Mouse (Mus musculus): ENCODE measurements around the gene Lmtk3.

The Lmtk3 gene

DNA sequence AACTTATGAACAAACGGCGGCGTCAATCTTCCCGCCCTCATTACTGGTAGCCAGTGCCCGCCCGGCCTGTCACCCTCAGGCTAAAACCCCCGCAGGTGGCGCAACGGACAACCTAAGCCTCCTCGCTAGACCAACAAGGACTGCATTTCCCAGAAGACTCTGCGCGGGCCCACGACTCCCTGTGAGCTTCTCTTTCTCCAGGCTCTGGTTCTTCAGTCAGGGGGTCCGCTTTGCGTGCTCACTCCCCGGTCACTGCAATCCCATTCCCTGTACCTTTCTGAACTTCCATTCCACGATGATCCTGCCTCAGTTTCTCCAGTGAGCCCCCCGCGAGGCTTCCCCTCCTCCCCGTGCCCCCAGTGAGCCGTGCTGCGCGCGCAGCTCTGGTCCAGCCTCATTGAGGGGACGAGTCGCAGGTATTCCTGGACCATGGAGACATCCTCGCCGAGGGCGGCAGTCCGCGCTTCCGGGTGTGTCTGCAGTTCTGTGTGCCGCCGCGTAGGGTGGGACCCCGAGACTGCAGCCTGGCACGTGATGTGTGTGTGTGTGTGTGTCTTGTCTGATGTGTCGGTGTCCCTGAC is at the start of gene Lmtk3:
Gene Lmtk3, plus strand, starts transcription at position 228 of the 581 bp plus-strand sequence.
- DNase-seq = peak; percentile 58 to 80

DNA sequence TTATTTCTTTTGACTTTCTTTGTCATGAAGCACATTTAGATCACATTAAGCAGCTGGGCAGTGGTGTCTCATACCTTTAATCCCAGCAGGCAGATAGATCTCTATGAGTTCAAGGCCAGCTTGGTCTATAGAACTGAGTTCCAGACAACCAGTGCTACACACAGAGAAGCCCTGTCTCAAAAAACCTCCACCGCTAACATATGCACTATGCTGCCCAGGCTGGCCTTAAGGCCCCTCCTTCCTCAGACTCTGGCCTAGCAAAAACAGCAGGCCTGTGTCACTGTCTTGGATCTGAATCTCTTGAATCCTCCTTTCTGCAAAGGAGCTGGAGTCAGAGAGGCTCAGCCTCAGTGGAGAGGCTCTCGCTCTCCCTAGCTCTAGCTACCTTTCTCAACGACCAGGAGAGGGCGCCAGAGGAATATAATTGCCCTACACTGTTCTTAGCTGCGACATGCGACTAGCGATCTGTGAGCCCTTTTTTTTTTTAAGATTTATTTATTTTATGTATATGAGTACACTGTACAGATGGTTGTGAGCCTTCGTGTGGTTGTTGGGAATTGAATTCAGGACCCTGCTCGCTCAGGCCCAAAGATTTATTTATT is 44.3 kb upstream of the Lmtk3 start:
- DNase-seq = peak; percentile 89 to 94

DNA sequence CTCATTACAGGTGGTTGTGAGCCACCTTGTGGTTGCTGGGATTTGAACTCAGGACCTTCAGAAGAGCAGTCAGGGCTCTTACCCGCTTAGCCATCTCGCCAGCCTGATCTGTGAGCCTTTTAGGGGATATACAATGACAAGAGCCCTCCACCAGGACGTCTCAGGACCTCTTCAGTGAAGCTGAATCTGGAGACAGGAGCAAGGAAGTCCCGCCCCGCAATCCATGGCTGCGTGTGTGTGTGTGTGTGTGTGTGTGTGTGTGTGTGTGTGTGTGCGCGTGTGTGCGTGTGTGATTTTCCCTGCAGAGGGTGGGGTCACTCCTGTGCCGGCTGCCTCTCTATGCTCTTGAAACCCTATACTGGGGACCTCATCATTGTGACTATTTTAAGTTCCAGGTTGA is 43.7 kb upstream of the Lmtk3 start:
- no peak for DNase-seq

DNA sequence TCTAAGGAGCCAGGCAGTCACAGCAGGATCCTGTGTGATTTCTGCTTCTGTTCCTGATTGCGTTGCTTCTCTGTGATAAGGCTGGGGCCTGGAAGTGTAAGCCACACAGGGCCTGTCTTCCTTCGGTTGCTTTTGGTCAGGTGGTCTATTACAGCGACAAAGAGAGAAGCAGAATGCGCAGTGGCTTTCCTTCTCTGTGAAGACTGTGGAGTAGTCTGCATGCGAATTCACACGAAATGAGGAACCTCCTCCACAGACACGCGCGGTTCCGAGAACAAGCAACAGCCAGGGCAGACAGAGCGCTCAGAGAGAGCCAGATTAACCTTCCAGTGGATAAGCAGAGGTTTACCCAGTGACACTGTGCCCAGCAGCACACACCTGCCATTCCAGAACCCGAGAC is 42.2 kb upstream of the Lmtk3 start:
- DNase-seq = no peak

DNA sequence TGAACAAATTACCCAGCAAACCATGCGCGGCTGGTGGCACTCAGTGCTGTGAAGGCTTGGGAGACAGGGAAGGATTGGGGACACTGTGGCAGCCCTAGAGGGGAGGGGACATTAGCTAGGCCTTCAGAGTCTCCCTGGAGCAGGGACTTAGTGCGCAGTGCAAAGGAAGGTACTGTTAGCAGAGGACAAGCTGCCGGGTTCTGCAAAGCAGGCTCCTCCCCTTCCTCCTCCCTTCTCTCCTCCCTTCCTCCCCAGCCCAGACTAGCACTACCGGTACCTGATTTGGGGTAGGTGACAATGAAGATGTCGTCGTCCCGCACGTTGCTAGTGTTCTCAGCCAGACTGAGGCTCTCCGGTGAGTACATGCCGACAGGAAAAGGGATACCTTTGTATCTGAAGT is 41.8 kb upstream of the Lmtk3 start:
- no peak for DNase-seq

DNA sequence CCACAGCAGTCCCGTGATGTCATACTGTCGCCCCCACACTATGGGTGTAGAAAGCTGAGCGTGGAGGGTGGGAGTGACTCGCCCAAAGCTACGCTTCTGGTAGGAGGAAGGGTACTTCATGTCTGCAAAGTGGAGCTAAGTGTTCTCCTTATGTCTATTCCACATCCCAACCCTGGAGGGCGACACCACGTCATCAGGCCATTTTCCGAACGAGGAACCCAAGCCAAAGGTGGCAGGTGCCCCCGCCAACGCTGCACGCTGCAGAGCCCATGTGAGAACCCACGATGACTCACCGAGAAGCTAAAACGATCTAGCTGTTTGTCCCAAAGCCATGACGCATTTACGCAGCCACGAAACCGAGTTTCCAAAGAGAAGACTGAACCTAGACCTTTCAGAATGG is 41.2 kb upstream of the Lmtk3 start:
- peak in 1 of 2 experiments; percentile 37 for DNase-seq

DNA sequence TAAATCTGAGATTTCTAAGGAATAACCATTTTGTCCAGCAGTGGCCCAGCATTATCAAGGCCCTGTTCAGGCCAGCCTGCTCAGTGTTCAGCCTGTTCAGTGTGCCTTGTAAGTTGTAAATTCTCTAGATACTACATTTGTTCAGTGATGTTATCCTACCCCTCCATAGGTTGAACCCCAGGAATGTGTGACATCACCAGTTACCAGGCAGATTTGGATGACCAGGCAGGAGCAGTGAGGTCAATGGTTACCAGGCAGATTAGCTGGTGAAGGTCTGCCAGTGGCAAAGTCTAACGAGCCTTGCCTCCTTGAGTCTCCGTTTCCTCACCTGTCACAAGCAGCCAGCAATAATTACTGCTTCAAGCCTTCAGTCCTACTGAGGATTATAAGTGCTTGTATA is 39.2 kb upstream of the Lmtk3 start:
- DNase-seq = peak; percentile 80 to 91

DNA sequence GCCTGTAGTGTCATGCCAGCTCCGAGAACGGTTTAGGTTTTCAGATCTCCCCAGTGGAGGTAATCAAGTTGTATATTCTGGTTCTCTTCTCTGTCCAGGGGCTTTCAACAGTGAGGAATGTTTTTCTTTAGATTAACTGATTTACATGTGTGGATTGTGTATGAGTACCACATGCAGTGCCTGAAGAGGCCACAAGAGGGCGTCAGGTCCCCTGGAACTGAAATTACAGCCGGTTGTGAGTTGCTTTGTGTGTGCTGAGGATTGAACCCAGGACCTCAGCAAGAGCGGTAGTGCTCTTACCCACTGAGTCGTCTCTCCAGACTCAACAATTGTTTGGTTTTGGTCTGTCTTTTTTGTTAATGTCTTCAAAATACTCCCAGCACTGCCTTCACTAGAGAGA is 37.0 kb upstream of the Lmtk3 start:
- no peak for DNase-seq

DNA sequence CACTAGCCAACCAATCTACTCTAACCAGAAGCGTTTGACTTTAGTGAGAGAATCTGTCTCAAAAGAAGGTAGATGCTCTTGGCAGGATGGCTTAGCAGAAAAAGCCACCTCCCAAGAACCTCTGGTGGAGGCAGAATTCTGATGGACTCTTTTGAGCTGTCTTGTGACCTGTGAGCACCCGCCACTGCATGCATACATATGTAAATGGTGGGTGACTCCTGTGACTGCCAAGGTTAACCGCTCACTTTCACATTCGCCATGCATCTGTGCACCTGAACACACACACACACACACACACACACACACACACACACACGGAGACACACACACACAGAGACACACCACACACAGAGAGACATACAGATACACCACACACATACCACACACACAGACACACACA is 36.1 kb upstream of the Lmtk3 start:
- DNase-seq = no peak

DNA sequence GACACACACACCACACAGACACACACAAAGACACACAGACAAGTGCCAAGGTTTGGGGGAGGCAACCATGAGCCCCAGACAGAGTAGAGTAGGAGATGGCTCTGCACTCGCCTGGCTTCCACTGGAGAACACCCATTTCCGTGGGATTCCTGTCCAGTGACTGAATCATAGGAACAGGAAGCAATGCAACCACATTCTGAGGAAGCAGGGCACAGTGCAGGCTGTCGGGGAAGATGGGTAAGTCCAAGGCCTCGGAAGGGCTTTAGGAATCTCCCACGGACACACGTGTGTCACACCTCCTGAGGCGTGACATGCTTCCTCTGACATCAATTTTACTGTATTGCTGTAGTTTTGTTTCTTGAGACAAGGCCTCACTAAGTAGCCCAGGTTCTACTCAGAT is 35.4 kb upstream of the Lmtk3 start:
- peak; percentile 25 to 38 for DNase-seq

DNA sequence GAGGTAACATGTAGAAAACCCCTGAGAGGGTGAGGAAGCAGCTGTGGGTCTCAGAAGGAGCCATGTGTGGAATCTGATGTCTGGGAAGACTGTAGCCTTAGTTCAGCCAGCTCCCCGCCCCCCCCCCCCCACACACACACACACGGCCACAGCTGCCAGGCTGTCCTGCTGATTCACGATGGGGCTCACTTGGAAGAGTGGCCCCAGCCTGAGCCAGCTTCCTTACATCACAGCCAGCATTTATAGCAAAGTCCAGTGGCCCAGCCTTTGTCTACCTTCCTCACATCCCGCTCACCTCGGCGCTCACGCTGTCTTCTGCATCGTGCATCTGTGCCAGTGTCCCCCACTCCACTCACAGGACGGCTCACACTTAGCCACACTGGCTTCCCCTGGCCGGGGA is 34.1 kb upstream of the Lmtk3 start:
- no peak for DNase-seq

DNA sequence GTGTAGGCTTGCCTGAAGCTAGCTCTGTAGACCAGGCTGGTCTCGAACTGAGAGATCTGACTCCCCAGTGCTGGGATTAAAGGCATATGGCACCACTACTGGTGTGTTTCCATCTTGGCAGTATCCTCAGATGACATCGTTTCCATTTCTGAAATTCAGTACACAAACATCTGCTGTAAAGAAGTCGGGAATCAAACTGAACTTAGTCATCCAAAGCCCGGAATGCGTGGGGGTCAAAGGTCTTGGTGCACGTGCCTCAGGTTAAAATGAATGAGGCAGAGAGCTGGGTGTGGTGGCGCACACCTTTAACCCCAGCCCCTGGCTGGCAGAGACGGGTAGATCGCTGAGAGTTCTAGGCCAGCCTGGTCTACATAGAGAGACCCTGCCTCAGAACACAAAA is 33.4 kb upstream of the Lmtk3 start:
- peak; percentile 29 to 50 for DNase-seq

DNA sequence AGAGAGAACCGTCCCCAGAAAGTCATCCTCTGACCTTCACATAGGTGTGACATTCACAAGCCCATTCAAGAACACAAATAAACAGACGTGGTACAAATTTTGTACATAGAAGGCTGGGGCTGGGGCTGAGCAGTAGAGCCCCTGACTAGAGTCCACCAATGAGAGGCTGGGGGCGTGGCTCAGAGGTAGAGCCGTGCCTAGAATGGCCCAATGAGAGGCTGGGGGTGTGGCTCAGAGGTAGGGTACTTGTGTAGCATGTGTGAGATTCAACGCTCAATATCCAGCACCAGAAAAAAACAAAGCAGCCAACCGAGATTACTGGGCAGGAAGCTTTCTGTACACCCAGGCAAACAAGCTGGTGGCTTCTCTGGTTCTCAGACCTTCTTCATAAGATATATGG is 27.8 kb upstream of the Lmtk3 start:
- DNase-seq = no peak

DNA sequence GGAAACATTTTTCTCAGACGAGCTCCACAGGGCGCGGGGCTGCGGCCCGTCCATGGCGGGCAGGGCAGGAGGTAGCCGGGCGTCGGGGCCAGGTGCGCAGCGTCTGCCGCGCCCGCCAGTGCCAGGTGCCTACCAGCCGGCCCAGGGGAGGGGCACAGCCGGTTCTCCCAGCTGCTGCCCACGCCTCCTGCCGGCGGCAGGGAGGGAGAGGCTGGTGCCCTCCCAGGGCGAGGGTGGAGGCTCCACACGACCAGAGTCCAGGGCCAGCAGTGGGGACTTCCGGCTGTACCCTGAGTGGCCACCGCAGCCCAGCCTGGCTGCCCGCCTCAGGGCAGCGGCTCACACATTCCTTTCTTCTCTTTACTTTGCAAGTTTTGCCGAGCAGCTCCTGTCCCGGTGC is 24.1 kb upstream of the Lmtk3 start:
- DNase-seq = peak; percentile 81 to 86

DNA sequence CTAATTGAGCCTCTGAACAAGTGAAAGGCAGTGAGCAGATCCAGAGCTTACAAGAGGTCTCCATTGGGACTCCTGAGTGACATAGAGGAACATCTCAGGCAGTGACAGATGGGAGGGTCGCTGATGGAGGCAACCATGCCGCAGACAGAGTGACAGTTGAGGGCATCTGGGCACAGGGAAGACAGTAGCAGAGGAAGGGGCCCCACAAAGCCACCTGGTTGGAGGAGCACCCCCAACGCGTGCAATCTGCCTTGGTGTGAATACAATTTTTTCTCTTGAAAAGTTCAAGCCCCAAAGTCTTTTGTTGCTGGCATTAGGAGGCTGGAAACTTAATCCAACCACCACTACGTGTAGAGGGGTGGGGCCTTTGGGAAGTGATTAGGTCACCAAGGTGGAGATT is 23.4 kb upstream of the Lmtk3 start:
- DNase-seq = no peak

DNA sequence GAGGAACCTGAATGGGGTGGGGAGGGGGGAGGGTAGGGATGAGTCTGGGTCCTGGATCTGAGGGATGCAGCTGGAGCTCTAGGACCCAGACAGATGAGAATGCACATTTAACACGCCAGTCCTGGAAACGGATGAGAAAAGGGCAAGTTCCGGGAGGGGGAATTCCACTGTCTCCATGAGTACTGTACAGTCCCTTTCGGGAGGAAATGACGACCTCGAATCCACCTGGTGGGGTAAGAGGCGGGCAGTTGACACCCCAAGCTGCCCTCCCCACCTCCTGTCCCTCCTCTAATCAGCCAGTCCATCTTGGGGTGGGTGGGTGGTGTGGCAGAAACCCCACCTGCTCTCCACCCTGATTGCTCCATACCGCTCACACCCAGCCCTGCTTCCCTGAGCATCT is 17.5 kb upstream of the Lmtk3 start:
- DNase-seq = no peak

DNA sequence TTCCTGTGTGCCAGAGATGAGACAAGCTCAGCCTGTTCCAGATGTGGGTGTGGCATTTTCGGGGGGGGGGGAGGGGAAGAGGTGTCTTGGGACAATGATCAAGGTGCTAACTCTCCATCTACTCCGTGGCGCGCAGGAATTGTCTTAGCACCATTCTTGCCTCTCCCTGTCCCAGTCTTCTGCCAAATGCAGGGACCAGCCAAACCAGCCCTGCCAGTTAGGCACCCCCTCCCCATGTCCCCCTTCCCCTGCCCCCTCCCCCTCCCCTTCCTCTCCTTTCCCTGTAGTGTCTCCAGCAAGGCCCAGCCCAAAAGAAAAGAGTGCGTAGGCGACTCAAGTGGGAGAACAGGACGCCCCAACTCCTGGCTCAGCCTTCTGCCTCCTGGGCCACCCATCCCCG is 16.8 kb upstream of the Lmtk3 start:
- DNase-seq = no peak

DNA sequence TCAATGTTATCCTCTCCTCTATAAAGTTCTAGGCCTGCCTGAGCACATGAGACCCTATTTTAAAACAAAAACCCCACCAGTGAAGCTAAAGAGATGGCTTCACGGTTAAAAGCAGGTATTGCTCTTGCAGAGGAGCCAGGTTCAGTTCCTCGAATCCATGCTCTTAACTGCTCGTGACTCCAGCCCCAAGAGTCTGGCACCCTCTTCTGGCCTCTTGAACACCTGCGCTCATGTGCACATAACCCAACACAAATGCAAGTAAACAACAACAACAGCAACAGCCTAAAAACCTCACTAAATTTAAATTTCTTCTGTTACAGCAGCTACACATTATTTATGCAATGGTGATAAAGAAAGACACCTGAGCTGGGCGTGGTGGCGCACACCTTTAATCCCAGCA is 16.0 kb upstream of the Lmtk3 start:
- DNase-seq = no peak

DNA sequence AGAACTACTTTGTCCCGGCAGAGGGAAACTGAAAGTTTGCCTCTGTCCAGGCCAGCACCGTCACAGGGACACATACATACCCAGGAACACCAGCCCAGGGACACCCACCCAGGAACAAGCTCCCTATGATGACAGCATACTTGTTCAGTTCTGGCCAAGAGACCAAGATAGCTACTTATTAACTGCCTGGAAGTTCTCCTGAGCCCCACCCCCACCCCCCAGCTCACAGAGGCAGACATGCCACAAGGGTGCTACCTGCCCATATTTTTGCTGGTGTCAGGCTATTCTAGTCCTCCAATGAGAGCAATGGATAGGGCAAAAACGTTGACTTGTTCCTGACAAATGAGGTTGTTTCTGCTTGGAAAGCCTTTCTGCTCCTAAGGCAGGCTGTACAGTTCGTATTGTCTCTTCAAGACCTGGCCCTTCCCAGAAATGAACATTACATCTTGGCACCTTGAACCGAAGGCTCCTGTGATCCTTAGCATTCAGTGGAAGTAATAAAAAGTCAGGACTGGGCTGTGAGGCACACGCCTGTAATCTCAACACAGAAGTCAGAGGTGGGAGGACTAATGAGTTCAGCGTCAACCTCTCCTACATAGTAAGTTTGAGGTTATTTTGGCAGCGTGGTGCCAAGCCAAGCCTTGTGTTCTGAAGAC is 13.0 kb upstream of the Lmtk3 start:
- DNase-seq = peak; percentile 20 to 41

DNA sequence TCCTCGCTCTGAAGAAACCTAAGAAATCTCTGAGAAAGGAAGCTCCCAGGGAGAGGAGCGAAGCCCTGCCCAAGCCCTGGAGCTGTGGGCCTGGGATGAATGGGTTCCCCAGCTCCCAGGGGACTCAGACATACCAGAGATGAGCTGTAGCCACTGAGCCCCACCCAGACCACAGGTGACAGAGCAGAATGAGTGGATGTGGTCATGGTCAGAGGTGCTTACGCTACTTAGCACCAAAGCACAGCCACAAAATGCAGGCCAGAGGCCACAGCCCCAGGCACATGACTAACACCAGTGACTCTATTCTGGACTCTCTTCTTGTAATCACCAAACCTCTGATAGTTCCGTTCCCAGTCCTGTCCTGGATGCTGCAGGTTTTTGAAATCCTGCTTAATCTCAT is 12.4 kb upstream of the Lmtk3 start:
- DNase-seq = no peak

DNA sequence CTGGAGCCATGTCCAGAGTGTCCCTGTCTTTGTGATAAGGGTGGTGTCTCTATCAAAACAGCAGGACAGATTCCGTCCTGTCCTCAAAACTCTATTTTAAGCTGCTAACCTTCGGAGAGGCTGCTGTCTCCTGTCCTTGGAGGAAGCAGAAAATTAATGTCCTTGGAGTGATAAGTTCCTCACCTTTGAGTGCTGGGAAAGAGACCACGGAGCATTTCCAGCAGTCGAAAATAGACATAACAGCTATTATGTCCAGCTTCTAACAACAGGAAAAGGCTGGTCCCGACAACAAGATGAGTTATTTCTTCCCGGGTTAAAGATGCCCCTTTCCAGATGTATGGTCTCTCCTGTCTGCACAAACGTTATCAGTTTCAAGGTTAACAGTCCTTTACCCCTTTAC is 8.3 kb upstream of the Lmtk3 start:
- peak in 1 of 2 experiments; percentile 44 for DNase-seq

DNA sequence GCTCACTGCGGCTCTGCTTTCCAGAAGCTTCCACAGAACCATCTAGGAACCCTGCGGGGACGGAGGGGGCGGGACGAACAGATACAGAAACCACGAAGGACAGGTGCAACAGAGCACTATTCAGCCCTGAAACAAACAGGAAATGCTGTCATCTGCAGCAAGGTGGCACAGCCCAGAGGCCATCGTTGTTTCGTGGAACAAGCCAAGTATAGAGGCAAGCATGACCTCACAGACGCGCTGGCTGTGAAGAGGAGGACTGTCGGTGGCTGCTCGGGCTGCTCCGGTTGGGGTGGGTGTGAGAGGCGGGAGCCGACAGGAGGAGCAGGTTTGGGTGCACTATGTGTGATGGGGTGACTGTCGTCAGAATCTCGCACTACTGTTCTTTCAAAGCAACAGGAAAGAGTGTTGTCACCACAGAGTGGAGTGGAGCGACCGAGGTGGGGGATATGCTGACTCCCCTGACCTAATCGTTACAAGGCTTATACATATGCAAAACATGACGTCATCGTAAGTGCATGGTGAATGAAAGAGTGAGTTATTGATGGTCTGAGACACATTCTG is 4.4 kb upstream of the Lmtk3 start:
- DNase-seq = no peak

DNA sequence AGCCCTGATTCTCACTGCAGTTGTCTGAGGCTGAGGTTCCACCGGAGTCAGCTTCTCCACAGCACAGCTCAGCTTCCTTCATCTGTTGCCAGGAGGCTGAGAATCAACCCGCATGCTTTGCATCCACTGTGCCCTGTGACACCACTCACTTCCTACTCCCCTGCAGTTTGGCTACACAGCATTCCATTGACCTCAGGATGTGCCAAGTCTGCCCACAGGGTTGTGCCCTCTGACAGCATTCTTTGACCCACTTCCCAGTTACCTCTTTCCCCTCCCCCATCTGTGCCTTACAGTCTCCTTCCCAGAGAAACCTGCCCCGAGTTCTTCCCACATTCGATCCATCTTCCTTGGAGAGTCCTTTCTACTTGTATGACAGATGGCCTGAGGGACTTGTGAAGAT is 1.3 kb upstream of the Lmtk3 start:
- no peak for DNase-seq

All from kidney, postnatal 36 days (tissue).